Mouse (Mus musculus): ENCODE data around the gene Adgrb2.

- TF ChIP-seq CTCF (IDR thresholded peaks at IDR 0.05; ENCODE audit: extremely low read depth, insufficient read depth, low read length): no peak
- no peak for TF ChIP-seq POLR2A (IDR thresholded peaks at IDR 0.05; ENCODE audit: extremely low read depth, insufficient read depth, low read length)
Measured at GRCm38 (mm10) chr4:130010723-130011122, 26.1 kb downstream of the Adgrb2 start.

All from cortical plate, adult 2 months (tissue).